In genomic region chr8:4323917-4324316, GRCm38 (mm10) we compare ENCODE assay signal across 8 mouse cellular contexts. TPM values are rescaled to one million over a fixed set of nuclear protein-coding genes. Genes with fewer than 3 reads are reported as not detected.
A peak's percentile ranks its signal among the peaks of the same experiment; 100 is the strongest.
DNase-seq lines count a peak whose midpoint lies in the region; ATAC-seq and TF ChIP-seq lines count a peak whose summit lies in the region.

No protein-coding gene starts in this region.

- H3K4me2 ChIP-seq in neural tube, embryonic 11.5 days (ENCODE audit: low read depth): peak overlapping the region; percentile 72
- peak overlapping the region; percentile 86 for H3K4me2 ChIP-seq in stomach, embryonic 15.5 days

- H3K27ac ChIP-seq in neural tube, embryonic 11.5 days (ENCODE audit: low read depth, low read length): no peak overlapping the region
- H3K27ac ChIP-seq in liver, adult 2 months (replicated peaks; ENCODE audit: insufficient read depth, low read depth, low read length): no peak overlapping the region
- peak overlapping the region; percentile 84; the same call in 1 of the 2 replicates for H3K27ac ChIP-seq in stomach, embryonic 15.5 days

- peaks cover 7% of the 10 kb centered on the region for H3K36me3 ChIP-seq in neural tube, embryonic 11.5 days (ENCODE audit: control insufficient read depth, insufficient read depth, low read length)
- H3K36me3 ChIP-seq in erythroblast, embryonic 14.5 days (ENCODE audit: control insufficient read depth): peaks cover 68% of the 10 kb centered on the region
- H3K36me3 ChIP-seq in liver, adult 2 months (ENCODE audit: control insufficient read depth, insufficient read depth, low read length): peaks cover 15% of the 10 kb centered on the region; the same call in 1 of the 2 replicates
- peaks cover 14% of the 10 kb centered on the region for H3K36me3 ChIP-seq in stomach, embryonic 15.5 days

- H3K79me2 ChIP-seq in liver, adult 2 months (ENCODE audit: control insufficient read depth, insufficient read depth, low read length): peaks cover 50% of the 10 kb centered on the region

- H3K27me3 ChIP-seq in neural tube, embryonic 11.5 days (ENCODE audit: control insufficient read depth, insufficient read depth, low read length): no peaks in the 10 kb centered on the region
- no peaks in the 10 kb centered on the region for H3K27me3 ChIP-seq in erythroblast, embryonic 14.5 days (ENCODE audit: control insufficient read depth)
- H3K27me3 ChIP-seq in liver, adult 2 months (ENCODE audit: control insufficient read depth, insufficient read depth, low read length): no peaks in the 10 kb centered on the region
- H3K27me3 ChIP-seq in stomach, embryonic 15.5 days (replicated peaks): no peaks in the 10 kb centered on the region

- no peak for ATAC-seq in neural tube, embryonic 11.5 days (ENCODE audit: insufficient read depth, low FRiP score, low TSS enrichment)
- ATAC-seq in stomach, embryonic 15.5 days (ENCODE audit: insufficient read depth, low FRiP score, low read depth): no peak

- no peak for DNase-seq in neural tube, embryonic 11.5 days (ENCODE audit: low spot score)
- no peak for DNase-seq in neural tube, embryonic 10.5 days (ENCODE audit: extremely low spot score, low spot score)
- DNase-seq in liver, adult 2 months (ENCODE audit: extremely low read depth, low read depth, low spot score): no peak
- DNase-seq in gastrocnemius, postnatal 4 days (ENCODE audit: low spot score in 2 of 2): no peak
- no peak for DNase-seq in layer of hippocampus, postnatal 36 days
- no peak for DNase-seq in lung, adult 18-20 months

- H3K9ac ChIP-seq in neural tube, embryonic 11.5 days (ENCODE audit: low read length): peak overlapping the region; percentile 94
- peak overlapping the region; percentile 54 for H3K9ac ChIP-seq in liver, adult 2 months (ENCODE audit: low read depth, low read length)
- peak overlapping the region; percentile 98; the same call in 1 of the 2 replicates for H3K9ac ChIP-seq in stomach, embryonic 15.5 days

- H3K9me3 ChIP-seq in neural tube, embryonic 11.5 days (ENCODE audit: control insufficient read depth, low read length): no peaks in the 10 kb centered on the region
- H3K9me3 ChIP-seq in erythroblast, embryonic 14.5 days (ENCODE audit: control insufficient read depth, low read length): no peaks in the 10 kb centered on the region
- H3K9me3 ChIP-seq in stomach, embryonic 15.5 days: no peaks in the 10 kb centered on the region

- 9% methylated on average over 6 of the region's 6 CpGs for WGBS in neural tube, embryonic 11.5 days
- WGBS in liver, adult 2 months: 1% methylated on average over 6 of the region's 6 CpGs
- 3% methylated on average over 6 of the region's 6 CpGs for WGBS in stomach, embryonic 15.5 days

- no peak for TF ChIP-seq POLR2A in liver, adult 2 months (IDR thresholded peaks at IDR 0.05; ENCODE audit: extremely low read depth, insufficient read depth, low read length)

- H3K4me1 ChIP-seq in neural tube, embryonic 11.5 days (ENCODE audit: control insufficient read depth, insufficient read depth, low read length): 0 out of 2 replicates have a peak, but pooled peaks cover 12% of the 10 kb centered on the region
- H3K4me1 ChIP-seq in erythroblast, embryonic 14.5 days (ENCODE audit: control insufficient read depth): peaks cover 60% of the 10 kb centered on the region
- H3K4me1 ChIP-seq in liver, adult 2 months (ENCODE audit: control insufficient read depth, insufficient read depth, low read length): peaks cover 39% of the 10 kb centered on the region
- peaks cover 25% of the 10 kb centered on the region for H3K4me1 ChIP-seq in stomach, embryonic 15.5 days

- peak overlapping the region; percentile 84 for H3K4me3 ChIP-seq in neural tube, embryonic 11.5 days (ENCODE audit: low read depth, low read length)
- peak overlapping the region; percentile 95 for H3K4me3 ChIP-seq in erythroblast, embryonic 14.5 days (replicated peaks)
- H3K4me3 ChIP-seq in liver, adult 2 months (ENCODE audit: insufficient read depth, low read depth, low read length): peak overlapping the region; percentile 90
- peak overlapping the region; percentile 80 for H3K4me3 ChIP-seq in stomach, embryonic 15.5 days (replicated peaks)

- no peak for TF ChIP-seq CTCF in liver, adult 2 months (IDR thresholded peaks at IDR 0.05; ENCODE audit: low read depth, low read length)

RNA-seq across cellular contexts. Expression of gene Ccl25, which starts 1.1 kb away (rescaled TPM):
- 15.8 and 17.9 TPM in 2 replicates for polyA plus RNA-seq in neural tube, embryonic 11.5 days (2014; fragmentation: Nextera tagmentation; extraction: Ambion mirVana)
- polyA plus RNA-seq in erythroblast, embryonic 14.5 days (2012): 0.06 and 0.15 TPM in 2 replicates
- total RNA-seq in liver, adult 2 months (2014; rRNA removed): 10.9 and 11.7 TPM in 2 replicates
- polyA plus RNA-seq in liver, adult 2 months (2012; rRNA removed): 2.4 and 3.3 TPM in 2 replicates
- 22.7 and 29.9 TPM in 2 replicates for polyA plus RNA-seq in stomach, embryonic 15.5 days (2015; fragmentation: Nextera tagmentation; extraction: Ambion mirVana)
- 10 to 100 TPM in 1 of 2 experiments, 1 to 10 TPM in 1; 7.6 to 11.9 TPM for total RNA-seq in gastrocnemius, postnatal 4 days (2021)
- total RNA-seq in layer of hippocampus, postnatal 36 days (2021): 10 to 100 TPM; 22.7 to 28.4 TPM

RNA-seq across cellular contexts. Expression of gene Elavl1, which starts 1.3 kb away (rescaled TPM):
- 310 and 311 TPM in 2 replicates for polyA plus RNA-seq in neural tube, embryonic 11.5 days (2014; fragmentation: Nextera tagmentation; extraction: Ambion mirVana)
- polyA plus RNA-seq in erythroblast, embryonic 14.5 days (2012): 1.1 and 1.2 TPM in 2 replicates
- total RNA-seq in liver, adult 2 months (2014; rRNA removed): 23.0 and 29.8 TPM in 2 replicates
- 18.1 and 18.8 TPM in 2 replicates for polyA plus RNA-seq in liver, adult 2 months (2012; rRNA removed)
- polyA plus RNA-seq in stomach, embryonic 15.5 days (2015; fragmentation: Nextera tagmentation; extraction: Ambion mirVana): 215 and 219 TPM in 2 replicates
- total RNA-seq in gastrocnemius, postnatal 4 days (2021): 10 to 100 TPM; 70.1 to 76.5 TPM
- total RNA-seq in layer of hippocampus, postnatal 36 days (2021): 10 to 100 TPM; 78.4 to 83.0 TPM

RNA-seq across cellular contexts. Expression of gene Timm44, which starts 48.2 kb away (rescaled TPM):
- polyA plus RNA-seq in neural tube, embryonic 11.5 days (2014; fragmentation: Nextera tagmentation; extraction: Ambion mirVana): 63.2 and 75.2 TPM in 2 replicates
- 4.0 and 5.5 TPM in 2 replicates for polyA plus RNA-seq in erythroblast, embryonic 14.5 days (2012)
- total RNA-seq in liver, adult 2 months (2014; rRNA removed): 39.0 and 41.5 TPM in 2 replicates
- 51.6 and 61.2 TPM in 2 replicates for polyA plus RNA-seq in liver, adult 2 months (2012; rRNA removed)
- polyA plus RNA-seq in stomach, embryonic 15.5 days (2015; fragmentation: Nextera tagmentation; extraction: Ambion mirVana): 59.1 and 59.5 TPM in 2 replicates
- 10 to 100 TPM; 73.9 to 78.4 TPM for total RNA-seq in gastrocnemius, postnatal 4 days (2021)
- 10 to 100 TPM; 62.6 to 72.6 TPM for total RNA-seq in layer of hippocampus, postnatal 36 days (2021)

Comparison
In these comparisons a context has a peak if more than half of its experiments do, and no peak if none do; other contexts are left out.
1. RNA of gene Elavl1, which starts 1.3 kb away (polyA plus RNA-seq): 310 to 311 TPM in neural tube, embryonic 11.5 days and 215 to 219 TPM in stomach, embryonic 15.5 days; 18.1 to 18.8 TPM in liver, adult 2 months and 1.1 to 1.2 TPM in erythroblast, embryonic 14.5 days; every median in the first group is over 10 times any median in the second.
2. Peak in every context shown above with its lines, with median percentiles within 50 percentile points of each other: H3K4me3 ChIP-seq and H3K9ac ChIP-seq.